Mouse (Mus musculus) gastrocnemius, postnatal 14 days (tissue): ENCODE data around the gene Ccer2. TPM values are rescaled to one million over a fixed set of nuclear protein-coding genes. Genes with fewer than 3 reads are reported as not detected.
A peak's percentile ranks its signal among the peaks of the same experiment; 100 is the strongest.

Experiments used
- DNase-seq: peaks from one replicate; pipeline ENCODE4 v3.0.0; 2021; ENCODE audit warnings: mixed read lengths
- intact Hi-C: fragments of 180-260 bp; cut with DNase I; formaldehyde crosslinking; loops from one replicate; pipeline ENCODE4 v1.15.1; 2025; ENCODE audit warnings: low total_unique reads
- long read RNA-seq, 2 experiments: library from polyadenylated mRNA; stranded (forward); transcript quantifications; one replicate each; pipeline ENCODE4 v2.0.0; 2021
- total RNA-seq, 2 experiments: library from RNA; stranded (reverse); gene quantifications; 2 replicates each; pipeline ENCODE4 v1.2.3; 2021

The Ccer2 gene
- total RNA-seq, result not detected
- long read RNA-seq, experiment 1, result 0 reads
- long read RNA-seq, experiment 2, result 0 reads

DNA sequence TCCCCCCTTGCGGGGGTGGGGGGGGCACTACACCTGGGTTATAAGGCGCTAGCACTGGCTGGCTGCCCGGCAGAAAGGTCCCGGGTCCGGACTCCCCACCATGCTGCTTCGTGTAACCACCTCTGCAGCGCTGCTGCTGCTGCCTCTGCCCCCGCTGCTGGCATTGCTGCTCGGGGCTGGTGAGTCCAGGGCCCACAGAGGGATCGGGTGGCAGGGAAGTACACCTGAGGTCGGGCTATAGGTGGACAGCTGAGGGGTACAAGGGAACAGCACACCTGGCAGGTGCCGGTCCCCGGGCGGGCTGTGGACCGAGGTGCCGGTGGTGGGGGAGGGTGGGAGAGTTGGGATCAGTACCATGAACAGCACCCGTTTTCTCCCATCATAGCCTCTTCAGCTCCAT, at the start of gene Ccer2:
Gene Ccer2, plus strand, starts transcription at position 96 of the 400 bp plus-strand sequence.
- intact Hi-C loops, result no loop called here
- no peak for DNase-seq

DNA sequence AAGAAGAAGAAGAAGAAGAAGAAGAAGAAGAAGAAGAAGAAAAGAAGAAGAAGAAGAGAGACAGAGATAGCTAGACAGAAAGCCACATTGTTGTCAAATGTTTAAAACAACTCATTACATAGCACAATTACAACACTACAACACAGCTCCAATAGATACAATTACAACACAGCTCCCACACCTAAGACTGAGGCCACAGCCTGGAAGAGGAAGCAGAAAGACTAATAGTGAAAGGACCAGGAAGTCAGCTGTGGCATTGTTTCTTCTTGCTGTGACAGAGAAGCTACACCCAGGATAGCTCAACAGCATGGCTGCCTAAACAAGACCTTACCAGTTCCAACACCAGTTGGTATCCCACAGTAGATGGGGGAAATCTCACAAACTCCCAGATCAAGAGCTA, 46.5 kb upstream of the Ccer2 start:
- no peak for DNase-seq
- intact Hi-C loops, result no loop called here

DNA sequence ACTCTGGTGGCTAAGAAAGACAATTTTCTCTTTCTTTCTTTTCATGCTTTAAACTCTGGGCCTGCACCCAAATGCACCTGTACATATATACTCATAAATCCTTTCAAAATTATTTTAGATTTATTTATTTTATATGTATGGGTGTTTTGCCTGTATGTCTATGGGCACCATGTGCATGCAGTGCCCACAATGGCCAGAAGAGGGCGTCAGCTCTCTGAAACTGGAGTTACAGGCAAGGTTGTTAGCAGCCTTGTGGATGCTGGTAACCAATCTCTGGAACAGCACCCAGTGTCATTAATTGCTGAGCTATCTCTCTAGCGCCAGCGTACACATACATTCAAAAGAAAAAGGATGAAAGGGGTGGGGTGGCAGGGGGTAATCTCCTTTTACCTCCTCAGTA, 45.0 kb upstream of the Ccer2 start:
- intact Hi-C loops, result no loop called here
- DNase-seq, result no peak

DNA sequence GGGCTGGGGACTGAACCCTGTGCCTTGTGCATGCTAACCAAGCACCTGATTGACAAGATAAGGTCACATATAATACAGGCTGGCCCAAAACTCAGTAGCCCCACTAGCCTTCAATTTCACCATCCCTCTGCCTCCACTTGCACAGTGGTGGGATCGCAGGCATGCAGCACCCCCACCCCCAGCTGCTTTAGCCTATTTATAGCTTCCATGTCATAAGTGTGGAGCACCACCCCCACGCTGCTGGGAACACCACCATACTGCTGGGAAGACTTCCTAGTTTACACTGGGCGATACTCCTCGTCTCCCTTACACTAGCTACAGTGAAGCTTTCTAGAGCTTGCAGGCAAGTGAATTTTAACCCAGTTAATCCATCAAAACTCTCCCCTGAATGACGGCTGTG, 41.3 kb upstream of the Ccer2 start:
- no peak for DNase-seq
- intact Hi-C loops, result no loop called here

DNA sequence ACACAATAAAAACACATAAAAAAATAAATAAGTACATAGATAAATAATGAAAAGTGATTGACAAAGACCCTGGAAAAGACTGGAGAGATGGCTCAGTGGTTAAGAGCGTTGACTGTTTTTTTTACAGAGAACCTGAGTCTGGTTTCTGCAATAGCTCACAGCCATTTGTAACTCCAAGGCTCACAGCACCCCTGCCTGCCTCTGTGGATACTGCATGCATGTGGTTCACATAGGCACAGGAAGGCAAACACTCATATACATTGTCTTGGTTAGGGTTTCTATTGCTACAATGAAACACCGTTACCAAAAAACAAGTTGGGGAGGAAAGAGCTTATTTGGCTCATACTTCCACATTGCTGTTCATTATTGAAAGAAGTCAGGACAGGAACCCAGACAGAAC, 40.4 kb upstream of the Ccer2 start:
- intact Hi-C loops, result no loop called here
- DNase-seq, result no peak

- peak; percentile 84 for DNase-seq
- intact Hi-C loops, result no loop called here
These were observed 39.2 kb upstream of the Ccer2 start, which contains the start of gene Fbxo17 for GRCm38 (mm10) chr7:28716590-28717281. Gene Fbxo17 (plus strand): TSS chr7:28716804.

DNA sequence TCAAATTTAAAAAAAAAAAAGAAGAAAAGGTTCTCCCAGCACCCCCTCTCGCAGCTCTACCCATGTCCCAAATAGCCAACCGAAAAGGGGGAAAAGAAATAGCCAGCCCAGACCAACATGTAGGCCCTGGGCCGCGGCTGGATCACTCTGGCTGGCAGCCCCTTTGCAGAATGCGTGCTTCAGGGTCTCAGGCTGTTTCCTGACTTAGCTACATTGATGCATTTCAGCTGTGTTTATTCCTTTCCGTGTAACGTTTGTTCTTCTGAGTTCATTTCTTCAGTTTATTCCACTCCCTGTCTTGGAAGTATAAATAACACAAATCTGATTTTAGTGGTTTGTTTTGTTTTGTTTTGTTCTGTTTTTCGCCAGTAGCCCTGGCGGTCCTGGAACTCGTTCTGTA, 38.2 kb upstream of the Ccer2 start:
- no peak for DNase-seq

DNA sequence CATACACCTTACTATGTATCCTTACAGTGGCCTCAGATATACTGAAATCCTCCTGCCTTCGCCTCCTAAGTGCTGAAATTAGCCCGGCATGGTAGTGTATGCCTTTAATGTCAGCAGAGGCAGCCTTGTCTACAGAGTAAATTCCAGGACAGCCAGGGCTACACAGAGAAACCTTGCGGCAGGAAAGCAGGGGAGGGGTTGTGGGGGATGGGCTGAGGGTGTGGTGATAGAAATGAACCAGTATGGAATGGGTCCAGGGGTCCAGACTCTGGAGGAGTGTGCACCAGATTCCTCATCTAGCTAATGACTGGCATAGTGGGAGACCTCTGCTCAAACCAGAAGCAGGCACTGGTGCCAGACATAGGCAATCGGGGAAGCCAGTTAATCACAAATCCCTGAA, 36.8 kb upstream of the Ccer2 start:
- intact Hi-C loops, result no loop called here
- DNase-seq, result no peak

More for the DNA sequence above, 38.2 kb upstream of the Ccer2 start:
- intact Hi-C loops, result no loop called here

GRCm38 (mm10) chr7:28719650-28720049, 36.3 kb upstream of the Ccer2 start:
- intact Hi-C loops, result loop anchor here (10.0 kb wide), 1 partner anchor 155 kb away; no protein-coding TSS in a partner anchor
- DNase-seq, result no peak

GRCm38 (mm10) chr7:28720753-28721537, 35.0 kb upstream of the Ccer2 start:
- no peak for DNase-seq
- intact Hi-C loops, result loop anchor here (10.0 kb wide), 1 partner anchor 156 kb away; no protein-coding TSS in a partner anchor

GRCm38 (mm10) chr7:28722079-28722478, 33.9 kb upstream of the Ccer2 start:
- intact Hi-C loops, result loop anchor here (10.0 kb wide), 1 partner anchor 157 kb away; no protein-coding TSS in a partner anchor
- DNase-seq, result no peak

DNA sequence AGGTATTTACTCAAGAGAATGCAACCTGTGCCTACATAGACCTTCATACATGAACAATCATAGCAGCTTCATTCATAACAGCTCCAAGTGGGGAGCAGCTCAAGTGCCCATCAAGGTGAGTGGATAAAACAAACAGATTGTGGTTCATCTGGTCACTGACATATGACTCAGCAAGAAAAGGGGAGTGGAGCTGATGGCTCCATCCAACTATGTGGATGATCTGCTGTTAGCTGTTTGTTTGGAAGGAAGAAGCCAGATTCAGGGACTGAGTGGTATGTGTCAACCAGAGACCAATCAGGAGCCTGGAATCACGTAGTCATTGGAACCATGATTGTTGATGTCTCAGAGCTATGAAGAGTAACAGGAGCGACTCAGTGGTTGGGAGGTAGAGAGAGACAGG, 31.4 kb upstream of the Ccer2 start:
- DNase-seq, result no peak
- intact Hi-C loops, result loop anchor here (10.0 kb wide), 1 partner anchor 160 kb away; no protein-coding TSS in a partner anchor

- intact Hi-C loops, result loop anchor here (10.0 kb wide), 1 partner anchor 162 kb away; no protein-coding TSS in a partner anchor
- peak; percentile 77 for DNase-seq
These were observed 29.4 kb upstream of the Ccer2 start for GRCm38 (mm10) chr7:28726600-28726999.

GRCm38 (mm10) chr7:28727649-28728340, 28.2 kb upstream of the Ccer2 start:
- DNase-seq, result peak; percentile 41
- intact Hi-C loops, result loop anchor here (10.0 kb wide), 1 partner anchor 163 kb away; no protein-coding TSS in a partner anchor

- intact Hi-C loops, result no loop called here
- peak; percentile 44 for DNase-seq
These were observed 23.4 kb upstream of the Ccer2 start for GRCm38 (mm10) chr7:28732341-28733142.

- intact Hi-C loops, result no loop called here
- DNase-seq, result no peak
These were observed 22.8 kb upstream of the Ccer2 start for GRCm38 (mm10) chr7:28733211-28733610.

GRCm38 (mm10) chr7:28735701-28736100, 20.3 kb upstream of the Ccer2 start:
- DNase-seq, result no peak
- intact Hi-C loops, result no loop called here

GRCm38 (mm10) chr7:28739829-28740228, 16.1 kb upstream of the Ccer2 start:
- no peak for DNase-seq
- intact Hi-C loops, result no loop called here

- intact Hi-C loops, result no loop called here
- no peak for DNase-seq
These were observed 15.0 kb upstream of the Ccer2 start for GRCm38 (mm10) chr7:28740949-28741348.
